Mouse (Mus musculus) CD4-positive, CD25-positive, alpha-beta regulatory T cell, adult 2 months (primary cell): ENCODE results near the gene Sox6.
"Not testable (repeated sequence)": the region's sequence is repeated elsewhere in the genome, so short reads cannot be mapped to it uniquely, and the experiment has no call there.

ENCODE experiments used
- DNase-seq: peaks from one replicate; pipeline ENCODE4 v3.0.0-alpha.2; 2012; ENCODE audit warnings: low read depth, low spot score

Sox6 gene

GRCm38 (mm10) chr7:116038511-116038910 is at the start of gene Sox6:
TSS of gene Sox6 (minus strand) at chr7:116038796.
- DNase-seq = peak; percentile 15

GRCm38 (mm10) chr7:116084366-116084765 is 45.8 kb upstream of the Sox6 start, which contains the start of gene Gm4353:
TSS of gene Gm4353 (minus strand) at chr7:116084635.
- not testable (repeated sequence) for DNase-seq

- DNase-seq = no peak
Observed at GRCm38 (mm10) chr7:116060739-116061138, 22.1 kb upstream of the Sox6 start.

GRCm38 (mm10) chr7:116040470-116041019 is 1.9 kb upstream of the Sox6 start:
- DNase-seq = no peak

- DNase-seq = peak; percentile 82
Observed at GRCm38 (mm10) chr7:116039538-116040466, 1.2 kb upstream of the Sox6 start.

GRCm38 (mm10) chr7:116039196-116039537 is 571 bp upstream of the Sox6 start, which contains the start of gene 1110004F10Rik:
TSS of gene 1110004F10Rik (plus strand) at chr7:116039397.
- DNase-seq = peak; percentile 12

- DNase-seq = no peak
Observed at GRCm38 (mm10) chr7:116038024-116038423, 572 bp downstream of the Sox6 start.

GRCm38 (mm10) chr7:116036591-116037555 is 1.7 kb downstream of the Sox6 start:
- DNase-seq = no peak

- DNase-seq = no peak
Observed at GRCm38 (mm10) chr7:116035504-116035903, 3.1 kb downstream of the Sox6 start.

GRCm38 (mm10) chr7:116034282-116034758 is 4.3 kb downstream of the Sox6 start:
- peak; percentile 35 for DNase-seq

GRCm38 (mm10) chr7:116033371-116034241 is 5.0 kb downstream of the Sox6 start:
- DNase-seq = peak; percentile 32

GRCm38 (mm10) chr7:116032596-116033307 is 5.8 kb downstream of the Sox6 start:
- peak; percentile 80 for DNase-seq

GRCm38 (mm10) chr7:116031718-116032595 is 6.6 kb downstream of the Sox6 start:
- peak; percentile 50 for DNase-seq

GRCm38 (mm10) chr7:116031388-116031717 is 7.2 kb downstream of the Sox6 start:
- DNase-seq = peak; percentile 18

GRCm38 (mm10) chr7:116030597-116031387 is 7.8 kb downstream of the Sox6 start:
- DNase-seq = no peak

- no peak for DNase-seq
Observed at GRCm38 (mm10) chr7:116029991-116030390, 8.6 kb downstream of the Sox6 start.

GRCm38 (mm10) chr7:116002726-116003125 is 35.9 kb downstream of the Sox6 start:
- no peak for DNase-seq

- DNase-seq = no peak
Observed at GRCm38 (mm10) chr7:115988109-115988779, 50.4 kb downstream of the Sox6 start.
